Mouse (Mus musculus) heart, embryonic 11.5 days (tissue): Measurements from ENCODE around the gene Stx18. TPM values are rescaled to one million over a fixed set of nuclear protein-coding genes. Genes with fewer than 3 reads are reported as not detected.

Source experiments
- ATAC-seq: fragments of 200-750 bp; cut with Nextera tagmentation; replicated peaks from 2 replicates; pipeline ENCODE4 v1.8.0; 2017; ENCODE audit warnings: moderate library complexity; ENCODE audit not compliant: insufficient number of reproducible peaks, low FRiP score, low TSS enrichment
- H3K27ac ChIP-seq: fragments of 300-500 bp; sonication (generic); 2 replicates; pipeline ENCODE4 v1.5.1; 2014; ENCODE audit warnings: mild to moderate bottlenecking, low read depth, low read length
- H3K27me3 ChIP-seq: fragments of 300-500 bp; sonication (generic); 2 replicates; pipeline ENCODE4 v1.6.1; 2014; ENCODE audit warnings: mild to moderate bottlenecking, low read length, mixed read lengths; ENCODE audit not compliant: control insufficient read depth, insufficient read depth
- H3K36me3 ChIP-seq: fragments of 300-500 bp; sonication (generic); 2 replicates; pipeline ENCODE4 v1.6.1; 2014; ENCODE audit warnings: mild to moderate bottlenecking, low read length, moderate library complexity, mixed read lengths; ENCODE audit not compliant: control insufficient read depth, insufficient read depth
- H3K4me1 ChIP-seq: fragments of 300-500 bp; sonication (generic); 2 replicates; pipeline ENCODE4 v1.6.1; 2014; ENCODE audit warnings: low read length; ENCODE audit not compliant: control insufficient read depth, insufficient read depth
- H3K4me2 ChIP-seq: fragments of 300-500 bp; sonication (generic); 2 replicates; pipeline ENCODE4 v1.6.1; 2014; ENCODE audit warnings: mild to moderate bottlenecking, moderate library complexity
- H3K4me3 ChIP-seq: fragments of 300-500 bp; sonication (generic); 2 replicates; pipeline ENCODE4 v1.5.1; 2014; ENCODE audit warnings: low read depth, low read length
- H3K9ac ChIP-seq: fragments of 300-500 bp; sonication (generic); 2 replicates; pipeline ENCODE4 v1.6.1; 2014; ENCODE audit warnings: mild to moderate bottlenecking, low read depth, low read length, moderate library complexity
- H3K9me3 ChIP-seq: fragments of 300-500 bp; sonication (generic); replicated peaks from 2 replicates; pipeline ENCODE4 v1.6.1; 2016; ENCODE audit warnings: low read length; ENCODE audit not compliant: control insufficient read depth
- WGBS: fragments of 180-500 bp; shearing (Covaris S2); extraction: QIAGEN DNeasy Blood & Tissue Kit; methylation state at CpG from one replicate; pipeline ENCODE4 v1.1.7; 2014; ENCODE audit not compliant: insufficient replicate concordance; 5-methylcytosine and 5-hydroxymethylcytosine counted together
- polyA plus RNA-seq: library from polyadenylated mRNA; unstranded; fragments of >200 nt; fragmentation: Nextera tagmentation; extraction: Ambion mirVana; gene quantifications from 2 replicates; pipeline ENCODE4 v1.2.1, GENCODE M21; 2014

The Stx18 gene
- polyA plus RNA-seq = 40.4 and 40.8 TPM in 2 replicates

GRCm38 (mm10) chr5:38038710-38039592 lies at the start of gene Stx18:
Gene Stx18 (plus strand): TSS chr5:38038742.
- H3K4me2 ChIP-seq = peak within 1 kb of the TSS; percentile 86
- under 1% methylated on average over 57 of the region's 57 CpGs for WGBS
- no peaks in the 10 kb centered on the region for H3K9me3 ChIP-seq
- H3K9ac ChIP-seq = peak within 1 kb of the TSS; percentile 93
- no peaks in the 10 kb centered on the region for H3K27me3 ChIP-seq
- H3K4me3 ChIP-seq = peak within 1 kb of the TSS; percentile 87
- no peaks in the 10 kb centered on the region; the same call in 1 of the 2 replicates for H3K36me3 ChIP-seq
- H3K27ac ChIP-seq = peak within 1 kb of the TSS; percentile 76; the same call in 1 of the 2 replicates
- H3K4me1 ChIP-seq = peaks cover 3% of the 10 kb centered on the region; the same call in 1 of the 2 replicates
- peak; percentile 89 for ATAC-seq

DNA sequence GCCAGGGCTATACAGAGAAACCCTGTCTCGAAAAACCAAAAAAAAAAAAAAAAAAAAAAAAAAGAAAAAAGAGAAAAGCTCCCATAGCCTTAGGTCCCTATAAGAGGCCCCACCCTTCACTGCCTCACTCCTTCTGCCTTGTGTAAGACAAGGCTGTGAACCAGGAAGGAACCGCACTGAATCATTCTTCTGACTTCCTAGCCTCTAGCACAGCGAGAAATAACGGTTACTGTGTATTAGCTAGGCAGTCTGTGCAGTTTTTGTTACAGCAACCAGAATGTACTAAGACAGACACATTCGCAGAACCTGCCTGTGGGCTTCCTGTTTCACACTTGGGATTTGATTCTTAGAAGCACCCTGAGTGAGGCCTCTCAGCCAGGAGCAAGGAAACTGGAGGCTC lies 46.2 kb upstream of the Stx18 start:
- ATAC-seq = no peak
- Histone ChIP-seq H3K9me3 (no peaks in the 10 kb centered on the region), H3K27ac (no peak overlapping the region), H3K9ac (no peak overlapping the region), H3K4me2 (no peak overlapping the region), H3K27me3 (no peaks in the 10 kb centered on the region), H3K4me1 (no peaks in the 10 kb centered on the region), H3K36me3 (no peaks in the 10 kb centered on the region), H3K4me3 (no peak overlapping the region)
- 79% methylated on average over 5 of the region's 5 CpGs for WGBS

DNA sequence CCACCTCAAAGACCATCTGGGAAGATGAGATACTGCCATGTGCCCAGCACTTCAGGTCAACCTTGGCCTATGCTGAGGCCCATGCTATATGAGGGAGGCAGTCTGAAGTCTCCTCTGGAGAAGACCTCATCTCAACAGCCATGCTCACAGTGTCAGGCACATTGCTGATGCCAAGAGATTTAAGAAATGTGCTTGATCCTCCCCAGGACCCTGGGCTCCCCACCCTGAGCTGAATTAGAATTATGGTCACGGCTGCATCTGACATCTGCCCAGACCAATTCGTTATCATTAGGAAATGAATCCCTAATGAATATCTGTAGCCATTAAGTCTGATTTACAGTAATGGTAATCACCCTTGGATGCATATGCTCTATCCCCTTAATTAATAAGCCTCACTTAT lies 39.7 kb upstream of the Stx18 start:
- H3K27ac ChIP-seq = no peak overlapping the region
- WGBS = 72% methylated on average over 2 of the region's 2 CpGs

DNA sequence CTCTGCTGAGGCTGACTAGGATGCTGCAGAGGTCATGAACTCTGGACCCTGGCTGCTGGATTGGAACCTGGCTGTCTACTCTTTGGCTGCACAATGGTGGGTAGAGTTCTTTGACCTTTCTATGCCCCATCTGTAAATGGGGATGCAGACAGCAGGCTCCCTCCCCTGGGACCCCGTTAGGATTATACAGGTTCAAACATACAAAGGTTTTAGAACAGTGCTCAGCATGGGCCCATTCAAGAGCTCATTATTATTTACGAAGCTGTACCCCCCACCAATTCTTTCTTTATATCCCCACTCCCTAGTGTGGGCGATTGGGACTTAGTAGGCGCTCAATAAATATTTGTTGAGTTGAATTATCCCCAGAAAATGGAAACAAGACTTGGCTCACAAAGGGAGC lies 36.0 kb upstream of the Stx18 start:
- Histone ChIP-seq H3K9me3 (no peaks in the 10 kb centered on the region), H3K9ac (no peak overlapping the region), H3K27me3 (no peaks in the 10 kb centered on the region), H3K36me3 (no peaks in the 10 kb centered on the region), H3K27ac (no peak overlapping the region), H3K4me3 (no peak overlapping the region), H3K4me2 (no peak overlapping the region), H3K4me1 (no peaks in the 10 kb centered on the region)
- WGBS = 63% methylated on average over 4 of the region's 4 CpGs
- no peak for ATAC-seq

More for the DNA sequence above, 39.7 kb upstream of the Stx18 start:
- Histone ChIP-seq H3K9me3 (no peaks in the 10 kb centered on the region), H3K4me3 (no peak overlapping the region), H3K4me2 (no peak overlapping the region), H3K27me3 (no peaks in the 10 kb centered on the region), H3K4me1 (no peaks in the 10 kb centered on the region), H3K9ac (no peak overlapping the region), H3K36me3 (no peaks in the 10 kb centered on the region)
- no peak for ATAC-seq

GRCm38 (mm10) chr5:38004746-38005145 lies 33.8 kb upstream of the Stx18 start:
- Histone ChIP-seq H3K9ac (no peak overlapping the region), H3K4me2 (no peak overlapping the region), H3K27me3 (no peaks in the 10 kb centered on the region), H3K4me3 (no peak overlapping the region), H3K36me3 (no peaks in the 10 kb centered on the region), H3K4me1 (no peaks in the 10 kb centered on the region), H3K9me3 (no peaks in the 10 kb centered on the region), H3K27ac (no peak overlapping the region)
- no peak for ATAC-seq
- 77% methylated on average over 5 of the region's 5 CpGs for WGBS

DNA sequence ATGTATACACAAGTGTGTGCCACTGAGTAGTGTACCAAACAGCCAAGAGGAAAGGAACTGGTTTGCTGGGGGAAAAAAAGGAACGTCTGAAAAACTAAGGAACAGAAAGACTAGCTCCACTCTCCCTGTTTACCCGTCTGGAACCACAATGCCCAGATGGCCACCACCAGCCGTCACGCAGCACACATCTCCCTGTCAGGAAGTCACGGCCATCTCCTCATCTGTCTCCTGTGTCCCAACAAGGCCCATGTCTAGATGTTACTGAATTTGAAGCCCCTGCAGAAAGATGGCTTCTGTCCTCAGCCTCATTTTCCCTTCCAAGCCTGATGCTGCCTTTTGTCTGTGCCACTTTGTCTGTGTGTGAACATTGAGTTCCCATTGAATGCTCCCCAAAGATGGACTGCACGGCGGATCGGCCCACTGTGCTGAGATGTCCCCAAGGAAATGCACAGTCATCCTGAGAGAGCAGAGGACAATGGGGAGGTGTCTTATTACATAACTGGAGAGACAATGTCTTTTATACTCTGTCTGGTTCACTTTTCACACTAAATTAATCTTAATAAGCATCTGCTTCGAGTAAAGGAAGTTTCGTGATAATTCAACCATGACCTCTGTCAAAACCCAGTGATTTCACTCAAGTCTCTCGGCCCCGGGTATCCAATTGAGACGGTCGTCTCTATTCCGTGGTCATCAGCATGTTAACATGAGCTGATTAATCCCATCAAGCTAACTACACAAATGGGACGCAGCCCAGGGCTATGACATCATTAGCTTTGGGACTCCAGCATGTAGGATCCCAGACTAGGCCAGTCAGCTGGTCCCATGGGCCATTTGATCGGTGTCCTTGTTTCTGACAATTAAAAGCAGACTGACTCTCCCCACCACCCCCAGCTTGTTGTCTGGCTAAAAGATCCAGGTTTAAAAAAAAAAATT lies 31.9 kb upstream of the Stx18 start:
- Histone ChIP-seq H3K4me3 (no peak overlapping the region), H3K9ac (no peak overlapping the region), H3K27me3 (no peaks in the 10 kb centered on the region), H3K4me1 (no peaks in the 10 kb centered on the region), H3K27ac (no peak overlapping the region), H3K9me3 (no peaks in the 10 kb centered on the region), H3K36me3 (no peaks in the 10 kb centered on the region), H3K4me2 (no peak overlapping the region)
- WGBS = 69% methylated on average over 17 of the region's 17 CpGs
- no peak for ATAC-seq

DNA sequence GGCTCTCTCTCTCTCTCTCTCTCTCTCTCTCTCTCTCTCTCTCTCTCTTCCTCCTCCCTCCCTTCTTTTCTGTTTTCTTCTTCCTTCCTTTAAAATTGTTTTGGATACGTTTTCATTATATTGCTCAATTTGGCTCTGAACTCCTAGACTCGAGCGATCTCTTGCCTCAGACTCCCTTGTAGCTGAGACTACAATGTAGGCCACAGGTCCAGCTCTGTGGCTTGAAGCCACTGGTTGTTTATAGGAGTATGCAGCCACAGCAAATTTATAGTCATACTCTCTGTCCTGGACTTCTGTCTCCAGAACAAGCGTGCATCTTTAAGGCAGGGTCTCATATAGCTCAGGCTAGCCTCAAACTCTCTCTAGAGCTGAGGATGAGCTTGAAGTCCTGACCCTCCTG lies 29.5 kb upstream of the Stx18 start:
- Histone ChIP-seq H3K4me1 (no peaks in the 10 kb centered on the region), H3K27ac (no peak overlapping the region), H3K9ac (no peak overlapping the region), H3K4me2 (no peak overlapping the region), H3K36me3 (no peaks in the 10 kb centered on the region), H3K9me3 (no peaks in the 10 kb centered on the region), H3K27me3 (no peaks in the 10 kb centered on the region), H3K4me3 (no peak overlapping the region)
- ATAC-seq = no peak
- 75% methylated on average over 4 of the region's 4 CpGs for WGBS

GRCm38 (mm10) chr5:38014916-38015315 lies 23.6 kb upstream of the Stx18 start:
- WGBS = 66% methylated on average over 3 of the region's 3 CpGs
- no peaks in the 10 kb centered on the region for H3K4me1 ChIP-seq
- no peak for ATAC-seq
- H3K4me3 ChIP-seq = no peak overlapping the region
- no peaks in the 10 kb centered on the region for H3K9me3 ChIP-seq
- no peaks in the 10 kb centered on the region for H3K36me3 ChIP-seq
- H3K4me2 ChIP-seq = no peak overlapping the region
- H3K27ac ChIP-seq = no peak overlapping the region
- H3K9ac ChIP-seq = no peak overlapping the region
- no peaks in the 10 kb centered on the region for H3K27me3 ChIP-seq
